Mouse (Mus musculus) large intestine, adult 2 months (tissue): ENCODE measurements around the gene Timp2. TPM values are rescaled to one million over a fixed set of nuclear protein-coding genes. Genes with fewer than 3 reads are reported as not detected.
"Not testable (repeated sequence)": the region's sequence is repeated elsewhere in the genome, so short reads cannot be mapped to it uniquely, and the experiment has no call there.

ENCODE experiments used
- DNase-seq: peaks from one replicate; pipeline ENCODE4 v3.0.0-alpha.2; 2012; ENCODE audit warnings: low read depth, low spot score
- WGBS: fragments of 180-500 bp; shearing (Covaris S2); methylation state at CpG from one replicate; pipeline ENCODE4 v1.1.7; 2018; 5-methylcytosine and 5-hydroxymethylcytosine counted together
- polyA plus RNA-seq: library from polyadenylated mRNA; depleted of rRNA; stranded (reverse); fragments of >200 nt; gene quantifications from 2 replicates; pipeline ENCODE4 v1.2.3, GENCODE M21; 2012

Gene Timp2
- polyA plus RNA-seq, 1 experiment = 36.6 TPM

- 41% methylated on average over 6 of the region's 6 CpGs for WGBS
- no peak for DNase-seq
These were observed 43.3 kb downstream of the Timp2 start for GRCm38 (mm10) chr11:118312132-118312723.

- DNase-seq = not testable (repeated sequence)
- 92% methylated on average over 2 of the region's 2 CpGs for WGBS
These were observed 47.6 kb downstream of the Timp2 start for GRCm38 (mm10) chr11:118307962-118308361.

- DNase-seq = not testable (repeated sequence)
- WGBS = 67% methylated on average over 4 of the region's 4 CpGs
These were observed 51.6 kb downstream of the Timp2 start for GRCm38 (mm10) chr11:118303959-118304358.

- no peak for DNase-seq
- WGBS = 59% methylated on average over 2 of the region's 2 CpGs
These were observed 56.7 kb downstream of the Timp2 start for GRCm38 (mm10) chr11:118298810-118299209.

GRCm38 (mm10) chr11:118297967-118298366, 57.6 kb downstream of the Timp2 start:
- 86% methylated on average over 3 of the region's 3 CpGs for WGBS
- no peak for DNase-seq

- no peak for DNase-seq
- 81% methylated on average over 1 of the region's 2 CpGs for WGBS
These were observed 60.5 kb downstream of the Timp2 start for GRCm38 (mm10) chr11:118295026-118295425.

GRCm38 (mm10) chr11:118292671-118293070, 62.9 kb downstream of the Timp2 start:
- WGBS = 80% methylated on average over 6 of the region's 6 CpGs
- DNase-seq = no peak

- DNase-seq = peak; percentile 99
- WGBS = under 1% methylated on average over 68 of the region's 68 CpGs
These were observed 65.3 kb downstream of the Timp2 start, which contains the start of gene Usp36 for GRCm38 (mm10) chr11:118289999-118290889. Gene Usp36 (minus strand): TSS chr11:118290244.

GRCm38 (mm10) chr11:118289562-118289961, 66.0 kb downstream of the Timp2 start:
- WGBS = under 1% methylated on average over 22 of the region's 22 CpGs

GRCm38 (mm10) chr11:118289037-118289511, 66.5 kb downstream of the Timp2 start:
- no peak for DNase-seq

More at GRCm38 (mm10) chr11:118289562-118289961, 66.0 kb downstream of the Timp2 start:
- no peak for DNase-seq

GRCm38 (mm10) chr11:118287573-118287972, 68.0 kb downstream of the Timp2 start:
- DNase-seq = no peak
- 94% methylated on average over 9 of the region's 9 CpGs for WGBS

More at GRCm38 (mm10) chr11:118289037-118289511, 66.5 kb downstream of the Timp2 start:
- under 1% methylated on average over 16 of the region's 16 CpGs for WGBS

- DNase-seq = no peak
- WGBS = 70% methylated on average over 9 of the region's 9 CpGs
These were observed 69.1 kb downstream of the Timp2 start for GRCm38 (mm10) chr11:118286434-118286833.

GRCm38 (mm10) chr11:118285791-118286190, 69.7 kb downstream of the Timp2 start:
- DNase-seq = no peak
- 92% methylated on average over 13 of the region's 13 CpGs for whole genome bisulfite sequencing

GRCm38 (mm10) chr11:118280218-118280617, 75.3 kb downstream of the Timp2 start:
- DNase-seq = no peak
- 96% methylated on average over 3 of the region's 3 CpGs for WGBS

GRCm38 (mm10) chr11:118276328-118276727, 79.2 kb downstream of the Timp2 start:
- no peak for DNase-seq
- WGBS = 87% methylated on average over 7 of the region's 7 CpGs

GRCm38 (mm10) chr11:118275092-118275491, 80.4 kb downstream of the Timp2 start:
- DNase-seq = no peak
- 89% methylated on average over 9 of the region's 9 CpGs for WGBS

- 93% methylated on average over 3 of the region's 3 CpGs for WGBS
- DNase-seq = no peak
These were observed 85.7 kb downstream of the Timp2 start for GRCm38 (mm10) chr11:118269827-118270226.

GRCm38 (mm10) chr11:118266666-118267046, 88.9 kb downstream of the Timp2 start:
- WGBS = 86% methylated on average over 7 of the region's 7 CpGs
- DNase-seq = no peak

- WGBS = 84% methylated on average over 10 of the region's 10 CpGs
- DNase-seq = no peak
These were observed 89.4 kb downstream of the Timp2 start for GRCm38 (mm10) chr11:118266044-118266665.

- 41% methylated on average over 11 of the region's 11 CpGs for WGBS
- no peak for DNase-seq
These were observed 89.9 kb downstream of the Timp2 start for GRCm38 (mm10) chr11:118265621-118266020.
